Mouse (Mus musculus) liver, adult 10 weeks (tissue): Measurements from ENCODE around the gene Gm5483. TPM values are rescaled to one million over a fixed set of nuclear protein-coding genes. Genes with fewer than 3 reads are reported as not detected.

Experiments used
- polyA plus RNA-seq: library from polyadenylated mRNA; stranded (reverse); fragments of 350-450 nt; fragmentation: Illumina TruSeq; extraction: RNeasy Lipid Tissue Mini Kit (QIAGEN cat#74804); gene quantifications from one replicate; pipeline ENCODE4 v1.2.3, GENCODE M21; 2014; ENCODE audit warnings: low read depth, low replicate concordance

Gene Gm5483
- not detected for polyA plus RNA-seq

DNA sequence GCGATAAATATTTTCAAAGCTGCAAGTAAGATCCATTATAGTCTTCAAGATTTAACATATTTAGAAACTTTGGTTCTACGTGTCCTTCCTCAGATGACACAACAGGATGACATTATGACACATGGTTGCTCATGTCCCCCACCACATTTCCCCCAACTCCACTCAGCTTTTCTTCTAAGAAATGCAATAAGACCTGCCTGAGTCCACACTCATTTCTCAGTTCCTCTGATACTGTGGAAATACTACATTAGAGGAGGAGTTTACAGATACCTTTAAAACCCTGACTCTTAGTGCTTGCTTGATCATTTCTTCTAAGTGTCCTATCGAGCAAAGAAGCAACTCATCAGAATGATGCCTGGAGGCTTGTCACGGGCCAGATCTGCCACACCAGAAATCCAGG is at the start of gene Gm5483:
TSS of gene Gm5483 (plus strand) at position 301 of the 400 bp plus-strand sequence.

DNA sequence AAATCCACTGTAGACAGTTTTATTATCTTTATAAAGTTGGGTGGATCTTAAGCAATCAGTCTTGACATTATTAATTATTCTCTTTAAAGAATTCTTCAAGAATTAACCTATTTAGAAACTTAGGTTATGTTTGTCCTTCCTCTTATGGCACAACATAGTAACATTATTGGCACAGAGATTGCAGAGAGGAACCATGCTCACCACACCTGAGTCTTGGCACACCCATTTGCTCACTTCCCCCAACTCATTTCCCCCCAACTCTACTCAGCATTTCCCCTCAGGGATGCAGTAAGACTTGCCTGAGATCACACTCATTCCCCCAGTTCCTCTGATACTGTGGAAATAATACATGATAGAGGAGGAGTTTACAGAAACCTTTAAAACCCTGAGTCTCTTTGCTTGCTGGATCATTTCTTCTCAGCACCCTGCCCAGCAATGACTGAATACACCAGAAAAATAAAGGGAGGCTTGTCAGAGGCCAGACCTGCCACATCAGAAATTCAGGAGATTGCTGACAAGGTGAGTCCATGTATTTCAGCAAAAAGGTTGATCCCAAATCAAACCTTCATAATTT is 27.5 kb upstream of the Gm5483 start, which contains the start of gene Stfa2l1:
TSS of gene Stfa2l1 (plus strand) at position 410 of the 574 bp plus-strand sequence.

DNA sequence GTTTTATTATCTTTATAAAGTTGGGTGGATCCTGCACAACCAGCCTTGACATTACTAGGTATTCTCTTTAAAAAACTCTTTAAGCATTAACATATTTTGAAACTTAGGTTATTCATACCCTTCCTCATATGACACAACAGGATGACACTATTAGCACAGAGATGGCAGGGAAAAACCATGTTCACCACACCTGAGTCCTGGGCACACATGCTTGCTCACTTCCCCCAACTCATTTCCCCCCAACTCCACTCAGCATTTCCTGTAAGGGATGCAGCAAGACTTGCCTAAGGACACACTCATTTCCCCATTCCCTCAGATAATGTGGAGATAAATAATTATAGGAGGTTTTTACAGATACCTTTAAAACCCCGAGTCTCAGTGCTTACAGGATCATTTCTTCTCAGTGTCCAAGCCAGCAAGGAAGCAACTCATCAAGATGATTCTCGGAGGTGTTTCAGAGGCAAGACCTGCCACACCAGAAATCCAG is 26.0 kb downstream of the Gm5483 start, which contains the start of gene Gm5416:
TSS of gene Gm5416 (plus strand) at position 437 of the 487 bp plus-strand sequence.

DNA sequence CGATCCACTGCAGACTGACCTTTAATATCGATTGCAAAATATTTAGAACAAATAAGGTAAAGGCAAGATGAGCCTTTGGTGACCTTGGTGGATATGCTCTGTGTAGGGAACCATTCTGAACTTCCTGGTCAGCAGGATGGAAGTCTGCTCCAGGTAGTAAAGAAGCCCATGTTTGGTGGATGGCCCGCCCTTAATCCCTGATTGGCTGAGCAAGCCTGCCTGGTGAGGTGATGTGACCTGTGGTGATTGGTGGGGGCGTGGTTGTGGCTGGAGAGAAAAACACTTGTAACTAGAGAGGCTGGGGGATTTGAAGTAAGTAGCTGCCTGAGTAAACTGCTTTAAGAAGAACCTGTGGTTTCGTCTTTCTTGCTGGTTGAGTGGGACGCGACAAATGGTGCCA is 37.2 kb downstream of the Gm5483 start, which contains the start of gene 2010005H15Rik:
TSS of gene 2010005H15Rik (plus strand) at position 301 of the 400 bp plus-strand sequence.

Other genes with a start within 250 kb of the Gm5483 start
- 60.9 TPM for gene Parp9, start 245.7 kb upstream of the Gm5483 start, polyA plus RNA-seq
- gene Dtx3l, start 245.1 kb upstream of the Gm5483 start, polyA plus RNA-seq = 40.4 TPM
- 49.0 TPM for gene Kpna1, start 205.5 kb upstream of the Gm5483 start, polyA plus RNA-seq
- 3.4 TPM for gene Wdr5b, start 143.0 kb upstream of the Gm5483 start, polyA plus RNA-seq
- gene Fam162a, start 112.6 kb upstream of the Gm5483 start, polyA plus RNA-seq = 96.6 TPM
- 185 TPM for gene Ccdc58, start 112.5 kb upstream of the Gm5483 start, polyA plus RNA-seq
- not detected for gene Csta1, start 53.0 kb upstream of the Gm5483 start, polyA plus RNA-seq
- not detected for gene Stfa2l1, start 27.4 kb upstream of the Gm5483 start, polyA plus RNA-seq
- not detected for gene Gm5416, start 26.2 kb downstream of the Gm5483 start, polyA plus RNA-seq
- gene 2010005H15Rik, start 37.3 kb downstream of the Gm5483 start, polyA plus RNA-seq = not detected
- gene Stfa1, start 92.7 kb downstream of the Gm5483 start, polyA plus RNA-seq = not detected
- gene BC117090, start 150.1 kb downstream of the Gm5483 start, polyA plus RNA-seq = not detected
- not detected for gene BC100530, start 183.5 kb downstream of the Gm5483 start, polyA plus RNA-seq
- not detected for gene Stfa2, start 224.2 kb downstream of the Gm5483 start, polyA plus RNA-seq